Mouse (Mus musculus): ENCODE measurements at regions not wholly inside any gene's neighbourhood (a gene's known extent, or its start where the extent isn't known, plus 50 kb on each side); places are given as distances from the start of the nearest gene placed in this dataset.

DNA sequence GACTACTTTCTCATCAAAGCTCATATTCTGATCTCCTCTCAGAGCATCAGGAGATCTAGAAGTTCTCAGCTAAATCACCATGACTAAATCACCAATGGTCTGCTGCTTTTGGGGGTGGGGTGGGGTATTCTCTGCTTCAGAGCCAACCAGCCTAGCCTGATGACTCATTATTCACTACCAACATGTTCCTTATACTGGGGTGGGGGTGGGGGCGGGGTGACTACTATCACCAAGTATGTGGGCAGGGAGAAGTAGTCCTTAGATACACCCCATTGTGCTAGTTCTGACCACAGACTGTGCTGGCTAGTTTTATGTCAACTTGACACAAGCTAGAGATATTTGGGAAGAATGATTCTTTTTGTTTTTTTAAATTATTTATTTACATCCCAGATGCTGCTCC lies 143.0 kb downstream of the Cbln1 start:
- no peak for ATAC-seq
- Histone ChIP-seq H3K4me3 (no peak overlapping the region), H3K36me3 (no peaks in the 10 kb centered on the region), H3K27me3 (replicated peaks) (no peaks in the 10 kb centered on the region), H3K4me1 (no peaks in the 10 kb centered on the region), H3K27ac (no peak overlapping the region), H3K9me3 (replicated peaks) (no peaks in the 10 kb centered on the region), H3K9ac (no peak overlapping the region), H3K4me2 (no peak overlapping the region)
- 47% methylated on average over 1 of the region's 1 CpGs for WGBS (ENCODE audit: insufficient replicate concordance)

DNA sequence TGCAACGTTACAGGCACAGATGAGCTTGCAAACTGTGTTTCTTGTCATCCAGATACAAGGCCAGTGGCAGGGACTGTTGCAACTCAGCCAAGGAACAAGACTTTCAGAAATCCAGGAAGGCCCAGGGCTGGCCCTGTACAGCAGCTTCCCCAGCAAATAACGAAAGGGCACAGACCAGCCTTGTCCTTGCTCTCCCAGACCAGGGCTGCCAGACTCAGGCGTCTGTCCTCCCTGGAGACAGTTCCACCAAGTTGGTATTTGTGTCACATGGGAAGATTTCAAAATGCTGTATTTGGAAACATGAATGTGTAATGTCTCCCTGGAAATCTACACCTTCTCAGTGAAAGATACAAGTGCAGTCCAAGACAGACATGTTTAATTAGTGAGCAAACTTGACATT lies 157.8 kb downstream of the Cbln1 start:
- Histone ChIP-seq H3K4me1 (no peaks in the 10 kb centered on the region), H3K9me3 (replicated peaks) (no peaks in the 10 kb centered on the region), H3K27ac (no peak overlapping the region), H3K9ac (no peak overlapping the region), H3K4me2 (no peak overlapping the region), H3K4me3 (no peak overlapping the region), H3K36me3 (no peaks in the 10 kb centered on the region), H3K27me3 (replicated peaks) (no peaks in the 10 kb centered on the region)
- WGBS (ENCODE audit: insufficient replicate concordance) = 55% methylated on average over 3 of the region's 3 CpGs
- ATAC-seq = no peak

- Histone ChIP-seq H3K9me3 (replicated peaks) (no peaks in the 10 kb centered on the region), H3K27ac (no peak overlapping the region), H3K36me3 (no peaks in the 10 kb centered on the region), H3K9ac (no peak overlapping the region), H3K27me3 (replicated peaks) (no peaks in the 10 kb centered on the region), H3K4me1 (no peaks in the 10 kb centered on the region), H3K4me2 (no peak overlapping the region), H3K4me3 (no peak overlapping the region)
- no peak for ATAC-seq
- 73% methylated on average over 7 of the region's 7 CpGs for WGBS (ENCODE audit: insufficient replicate concordance)
These were observed 161.1 kb downstream of the Cbln1 start for GRCm38 (mm10) chr8:87311282-87311681.

DNA sequence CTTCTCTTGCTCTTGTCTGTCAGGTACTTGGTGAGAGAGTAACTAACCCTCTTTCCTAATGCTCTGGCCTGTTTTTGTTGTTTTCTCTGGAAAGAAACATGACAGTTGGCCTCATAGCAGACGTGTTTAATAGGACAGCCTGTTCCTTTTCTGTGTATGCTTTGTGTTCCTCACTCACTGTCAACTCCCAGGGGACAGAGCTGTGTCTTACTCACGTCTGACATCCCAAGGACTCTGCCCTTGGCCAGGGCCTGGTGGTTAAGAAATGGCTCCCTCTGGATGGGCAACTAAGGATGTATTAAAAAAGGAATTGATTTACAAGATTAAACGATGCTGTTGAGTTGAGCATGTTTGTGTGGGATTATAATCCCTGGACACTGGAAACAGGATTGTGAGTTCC lies 164.1 kb downstream of the Cbln1 start:
- ATAC-seq = no peak
- 53% methylated on average over 3 of the region's 3 CpGs for WGBS (ENCODE audit: insufficient replicate concordance)
- no peaks in the 10 kb centered on the region for H3K36me3 ChIP-seq
- no peak overlapping the region for H3K9ac ChIP-seq
- no peaks in the 10 kb centered on the region for H3K9me3 ChIP-seq (replicated peaks)
- H3K4me2 ChIP-seq = no peak overlapping the region
- H3K27ac ChIP-seq = no peak overlapping the region
- no peaks in the 10 kb centered on the region for H3K4me1 ChIP-seq
- no peaks in the 10 kb centered on the region for H3K27me3 ChIP-seq (replicated peaks)
- H3K4me3 ChIP-seq = no peak overlapping the region

- H3K4me3 ChIP-seq = no peak overlapping the region
- no peaks in the 10 kb centered on the region for H3K27me3 ChIP-seq (replicated peaks)
- H3K9ac ChIP-seq = no peak overlapping the region
- no peaks in the 10 kb centered on the region for H3K36me3 ChIP-seq
- WGBS (ENCODE audit: insufficient replicate concordance) = 60% methylated on average over 6 of the region's 6 CpGs
- no peak overlapping the region for H3K4me2 ChIP-seq
- no peak overlapping the region for H3K27ac ChIP-seq
- no peak for ATAC-seq
- no peaks in the 10 kb centered on the region for H3K4me1 ChIP-seq
- no peaks in the 10 kb centered on the region for H3K9me3 ChIP-seq (replicated peaks)
These were observed 167.4 kb downstream of the Cbln1 start for GRCm38 (mm10) chr8:87305001-87305400.

GRCm38 (mm10) chr8:87303522-87303921 lies 168.9 kb downstream of the Cbln1 start:
- 74% methylated on average over 5 of the region's 5 CpGs for WGBS (ENCODE audit: insufficient replicate concordance)
- Histone ChIP-seq H3K27me3 (replicated peaks) (no peaks in the 10 kb centered on the region), H3K36me3 (no peaks in the 10 kb centered on the region), H3K27ac (no peak overlapping the region), H3K4me3 (no peak overlapping the region), H3K4me2 (no peak overlapping the region), H3K4me1 (no peaks in the 10 kb centered on the region), H3K9ac (no peak overlapping the region), H3K9me3 (replicated peaks) (no peaks in the 10 kb centered on the region)
- no peak for ATAC-seq

GRCm38 (mm10) chr8:87297761-87298160 lies 174.6 kb downstream of the Cbln1 start:
- Histone ChIP-seq H3K27me3 (replicated peaks) (no peaks in the 10 kb centered on the region), H3K9me3 (replicated peaks) (no peaks in the 10 kb centered on the region), H3K4me2 (no peak overlapping the region), H3K9ac (no peak overlapping the region), H3K27ac (no peak overlapping the region), H3K4me1 (no peaks in the 10 kb centered on the region), H3K4me3 (no peak overlapping the region), H3K36me3 (no peaks in the 10 kb centered on the region)
- ATAC-seq = no peak
- WGBS (ENCODE audit: insufficient replicate concordance) = 62% methylated on average over 6 of the region's 6 CpGs

- Histone ChIP-seq H3K4me2 (no peak overlapping the region), H3K9ac (no peak overlapping the region), H3K4me3 (no peak overlapping the region), H3K27me3 (replicated peaks) (no peaks in the 10 kb centered on the region), H3K4me1 (no peaks in the 10 kb centered on the region), H3K36me3 (no peaks in the 10 kb centered on the region), H3K9me3 (replicated peaks) (no peaks in the 10 kb centered on the region), H3K27ac (no peak overlapping the region)
- no peak for ATAC-seq
- 71% methylated on average over 3 of the region's 3 CpGs for WGBS (ENCODE audit: insufficient replicate concordance)
These were observed 175.1 kb downstream of the Cbln1 start for GRCm38 (mm10) chr8:87297331-87297730.

DNA sequence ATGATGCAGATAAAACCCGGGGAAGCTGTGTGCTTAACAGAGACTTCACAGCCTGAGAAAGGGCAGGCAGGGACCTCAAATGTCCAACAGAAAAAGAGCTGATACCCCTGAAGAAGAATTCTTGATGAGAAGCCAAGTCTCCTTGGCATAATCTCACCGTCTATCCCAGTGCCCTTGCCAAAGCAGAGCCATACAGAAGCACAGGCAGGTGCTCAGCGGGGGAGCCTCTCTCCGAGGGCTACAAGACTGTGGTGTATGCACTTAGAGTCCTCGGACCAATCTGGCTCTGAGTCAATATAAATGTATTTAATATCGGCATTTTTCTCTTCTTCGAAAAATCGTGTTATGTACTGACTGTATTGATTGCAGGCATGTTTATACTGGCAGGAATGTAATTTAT lies 186.3 kb downstream of the Cbln1 start:
- no peaks in the 10 kb centered on the region for H3K27me3 ChIP-seq (replicated peaks)
- H3K36me3 ChIP-seq = no peaks in the 10 kb centered on the region
- H3K27ac ChIP-seq = no peak overlapping the region
- no peaks in the 10 kb centered on the region for H3K9me3 ChIP-seq (replicated peaks)
- H3K4me2 ChIP-seq = no peak overlapping the region
- no peaks in the 10 kb centered on the region for H3K4me1 ChIP-seq
- no peak overlapping the region for H3K9ac ChIP-seq
- no peak for ATAC-seq
- WGBS (ENCODE audit: insufficient replicate concordance) = 68% methylated on average over 8 of the region's 8 CpGs
- H3K4me3 ChIP-seq = no peak overlapping the region

DNA sequence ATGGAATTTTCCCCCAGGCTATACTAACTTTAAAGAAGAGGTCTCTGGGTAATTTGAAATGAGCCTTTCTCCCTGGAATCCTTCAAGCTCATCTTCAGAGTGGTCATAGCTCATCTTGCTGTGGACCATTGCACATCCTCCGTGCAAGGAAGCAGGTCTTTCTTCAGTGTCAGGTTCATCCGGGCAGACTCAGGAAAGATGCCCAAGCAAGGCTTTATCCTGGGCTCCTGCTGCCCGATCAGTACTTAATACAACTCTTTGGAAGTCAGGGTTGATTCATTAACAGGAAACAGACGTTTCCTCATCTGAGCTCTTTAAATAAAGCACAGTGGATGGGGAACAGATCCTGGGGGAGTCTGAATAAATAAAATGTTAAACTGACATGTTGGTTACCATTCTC lies 188.1 kb downstream of the Cbln1 start:
- no peaks in the 10 kb centered on the region for H3K9me3 ChIP-seq (replicated peaks)
- no peaks in the 10 kb centered on the region for H3K27me3 ChIP-seq (replicated peaks)
- no peak overlapping the region for H3K9ac ChIP-seq
- no peaks in the 10 kb centered on the region for H3K4me1 ChIP-seq
- H3K27ac ChIP-seq = no peak overlapping the region
- no peak for ATAC-seq
- H3K4me2 ChIP-seq = no peak overlapping the region
- WGBS (ENCODE audit: insufficient replicate concordance) = 25% methylated on average over 4 of the region's 4 CpGs
- H3K36me3 ChIP-seq = no peaks in the 10 kb centered on the region
- no peak overlapping the region for H3K4me3 ChIP-seq

GRCm38 (mm10) chr8:87282511-87282910 lies 189.9 kb downstream of the Cbln1 start:
- 81% methylated on average over 4 of the region's 4 CpGs for WGBS (ENCODE audit: insufficient replicate concordance)
- no peak overlapping the region for H3K4me3 ChIP-seq
- H3K36me3 ChIP-seq = no peaks in the 10 kb centered on the region
- H3K4me1 ChIP-seq = no peaks in the 10 kb centered on the region
- H3K9me3 ChIP-seq (replicated peaks) = no peaks in the 10 kb centered on the region
- no peak overlapping the region for H3K9ac ChIP-seq
- no peak overlapping the region for H3K27ac ChIP-seq
- ATAC-seq = no peak
- H3K27me3 ChIP-seq (replicated peaks) = no peaks in the 10 kb centered on the region
- H3K4me2 ChIP-seq = no peak overlapping the region

DNA sequence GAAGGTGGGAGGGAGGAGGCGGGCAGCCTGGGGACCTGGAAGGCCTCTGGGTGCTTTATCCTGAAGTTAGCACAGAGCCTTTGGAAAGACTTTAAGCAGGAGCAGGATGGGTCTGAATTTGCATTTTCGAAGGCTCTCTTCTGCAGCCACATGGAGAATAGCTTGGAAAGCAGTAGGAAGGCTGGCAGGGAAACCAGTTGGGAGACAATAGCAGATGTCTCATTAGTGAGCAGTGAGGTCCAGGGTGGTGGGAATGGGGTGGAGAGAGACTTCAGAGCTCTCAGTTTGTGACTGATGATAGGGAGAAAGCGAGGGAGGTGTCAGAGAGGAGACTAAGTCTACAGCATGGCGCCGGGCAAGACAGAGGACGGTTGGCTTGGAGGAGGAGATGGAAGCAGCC lies 199.1 kb downstream of the Cbln1 start:
- Histone ChIP-seq H3K27me3 (replicated peaks) (no peaks in the 10 kb centered on the region), H3K9me3 (replicated peaks) (no peaks in the 10 kb centered on the region), H3K9ac (no peak overlapping the region), H3K4me3 (no peak overlapping the region), H3K27ac (no peak overlapping the region), H3K4me1 (no peaks in the 10 kb centered on the region), H3K4me2 (no peak overlapping the region), H3K36me3 (no peaks in the 10 kb centered on the region)
- WGBS (ENCODE audit: insufficient replicate concordance) = 63% methylated on average over 6 of the region's 6 CpGs
- ATAC-seq = no peak

- Histone ChIP-seq H3K36me3 (no peaks in the 10 kb centered on the region), H3K27ac (no peak overlapping the region), H3K4me3 (no peak overlapping the region), H3K9ac (no peak overlapping the region), H3K9me3 (replicated peaks) (no peaks in the 10 kb centered on the region), H3K27me3 (replicated peaks) (no peaks in the 10 kb centered on the region), H3K4me1 (no peaks in the 10 kb centered on the region), H3K4me2 (no peak overlapping the region)
- ATAC-seq = no peak
- 68% methylated on average over 3 of the region's 3 CpGs for WGBS (ENCODE audit: insufficient replicate concordance)
These were observed 201.8 kb downstream of the Cbln1 start for GRCm38 (mm10) chr8:87270525-87271187.
